Mouse (Mus musculus) limb, embryonic 10.5 days (tissue): ENCODE measurements around the gene Gm28510. TPM values are rescaled to one million over a fixed set of nuclear protein-coding genes. Genes with fewer than 3 reads are reported as not detected.
"Not testable (repeated sequence)": the region's sequence is repeated elsewhere in the genome, so short reads cannot be mapped to it uniquely, and the experiment has no call there.

Source experiments
- DNase-seq: peaks from one replicate; pipeline ENCODE4 v3.0.0-alpha.2; 2017; ENCODE audit warnings: low spot score
- H3K27ac ChIP-seq: fragments of 300-500 bp; sonication (generic); 2 replicates; pipeline ENCODE4 v1.5.1; 2016; ENCODE audit warnings: mild to moderate bottlenecking
- H3K27me3 ChIP-seq: fragments of 300-500 bp; sonication (generic); 2 replicates; pipeline ENCODE4 v1.6.1; 2016; ENCODE audit warnings: low read depth, mild to moderate bottlenecking; ENCODE audit not compliant: poor library complexity, severe bottlenecking
- H3K36me3 ChIP-seq: fragments of 300-500 bp; sonication (generic); 2 replicates; pipeline ENCODE4 v1.6.1; 2016; ENCODE audit warnings: mild to moderate bottlenecking, moderate library complexity
- H3K4me1 ChIP-seq: fragments of 300-500 bp; sonication (generic); 2 replicates; pipeline ENCODE4 v1.6.1; 2016
- H3K4me3 ChIP-seq: fragments of 300-500 bp; sonication (generic); 2 replicates; pipeline ENCODE4 v1.5.1; 2016; ENCODE audit warnings: mild to moderate bottlenecking, moderate library complexity
- H3K9me3 ChIP-seq: fragments of 300-500 bp; sonication (generic); replicated peaks from 2 replicates; pipeline ENCODE4 v1.6.1; 2016; ENCODE audit warnings: mild to moderate bottlenecking
- WGBS: fragments of 180-500 bp; shearing (Covaris S2); methylation state at CpG from one replicate; pipeline ENCODE4 v1.1.7; 2016; 5-methylcytosine and 5-hydroxymethylcytosine counted together
- polyA plus RNA-seq: library from polyadenylated mRNA; unstranded; fragments of >200 nt; fragmentation: Nextera tagmentation; extraction: Ambion mirVana; gene quantifications from 2 replicates; pipeline ENCODE4 v1.2.1, GENCODE M21; 2016

The Gm28510 gene
- not detected in 2 replicates for polyA plus RNA-seq

DNA sequence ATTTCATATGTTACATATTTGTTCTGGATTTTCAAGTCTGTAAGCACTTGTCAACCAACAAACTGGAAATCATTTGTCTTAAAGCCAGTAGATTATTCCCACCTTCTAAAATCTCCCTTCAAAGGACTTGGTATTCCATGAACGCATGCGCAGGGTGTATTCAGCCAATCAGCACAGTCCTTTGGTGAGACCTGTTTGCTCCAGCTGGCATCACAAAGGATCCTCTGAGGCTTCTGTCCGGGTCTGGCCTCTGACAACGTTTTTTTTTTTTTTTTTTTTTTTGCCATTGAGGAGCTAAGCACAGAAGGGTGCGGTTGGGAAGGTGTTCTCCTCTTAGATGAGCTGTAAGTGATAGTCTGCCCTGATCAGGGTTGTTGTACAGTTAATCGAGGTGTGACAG is at the start of gene Gm28510:
Gene Gm28510, plus strand, starts transcription at position 301 of the 400 bp plus-strand sequence.
- H3K9me3 ChIP-seq, DNase-seq, H3K27me3 ChIP-seq, H3K4me3 ChIP-seq, H3K27ac ChIP-seq, H3K4me1 ChIP-seq, H3K36me3 ChIP-seq: not testable (repeated sequence)
- no CpG with 5 or more reads among the region's 6 CpGs for WGBS

Other genes with a start within 250 kb of the Gm28510 start
- gene Gm20834, start 88.1 kb upstream of the Gm28510 start, polyA plus RNA-seq = not detected in 2 replicates
- gene Gm20737, start 123.3 kb downstream of the Gm28510 start, polyA plus RNA-seq = not detected in 2 replicates
- not detected in 2 replicates for gene Gm21775, start 140.7 kb downstream of the Gm28510 start, polyA plus RNA-seq
- not detected in 2 replicates for gene Gm21900, start 203.6 kb downstream of the Gm28510 start, polyA plus RNA-seq